Mouse (Mus musculus) bone marrow, adult 2 months (tissue): ENCODE results near the gene Kbtbd3.

Source experiments
- CTCF ChIP-seq: fragments of 200-500 bp; IDR thresholded peaks from 2 replicates; pipeline ENCODE4 v1.5.1; 2011; ENCODE audit warnings: low read length, control low read depth; ENCODE audit not compliant: control insufficient read depth, insufficient read depth
- POLR2A ChIP-seq: fragments of 200-500 bp; IDR thresholded peaks from 2 replicates; pipeline ENCODE4 v1.6.1; 2011; ENCODE audit warnings: low read depth, mild to moderate bottlenecking, control low read depth, low read length, borderline replicate concordance; ENCODE audit not compliant: control insufficient read depth

DNA sequence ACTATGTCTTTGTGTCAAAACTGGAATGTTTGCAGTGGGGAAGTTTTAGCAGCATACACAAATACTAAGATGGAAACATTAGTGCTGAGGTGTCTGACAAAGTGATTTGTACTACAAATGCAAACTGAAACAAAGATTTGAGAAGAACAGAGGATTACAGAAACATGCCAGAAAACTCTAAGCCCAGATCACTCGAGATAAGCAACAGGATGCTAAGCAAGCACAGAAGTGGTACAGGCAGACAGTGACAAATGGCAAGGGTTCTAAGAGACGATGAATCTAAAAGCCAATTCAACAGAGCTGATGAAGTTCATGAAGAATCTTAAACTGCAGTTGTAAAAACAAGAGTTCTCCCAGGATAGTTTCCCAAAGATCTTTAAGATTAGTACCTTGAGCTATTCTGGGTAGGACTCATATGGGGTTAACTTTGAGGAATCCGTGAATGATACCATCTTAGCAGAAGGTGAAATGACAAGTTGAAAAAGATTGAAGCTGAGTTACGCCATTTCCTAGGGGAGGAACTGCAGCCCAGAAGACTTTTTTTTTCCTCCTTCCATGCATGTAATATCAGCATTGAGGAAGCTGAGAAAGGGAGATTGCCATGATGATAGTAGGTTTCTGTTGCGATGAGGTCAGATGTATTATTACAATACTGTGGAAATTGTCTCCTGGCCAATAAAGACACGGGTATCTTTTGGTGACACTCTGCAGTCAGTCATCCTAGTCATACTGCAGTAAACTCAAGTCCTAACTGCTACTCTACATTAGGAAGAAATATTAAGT lies 9.5 kb downstream of the Kbtbd3 start:
- TF ChIP-seq CTCF (no peak), POLR2A (no peak)
